Mouse (Mus musculus): Measurements from ENCODE around the gene Gpsm1.
"Not testable (repeated sequence)": the region's sequence is repeated elsewhere in the genome, so short reads cannot be mapped to it uniquely, and the experiment has no call there.

The Gpsm1 gene

DNA sequence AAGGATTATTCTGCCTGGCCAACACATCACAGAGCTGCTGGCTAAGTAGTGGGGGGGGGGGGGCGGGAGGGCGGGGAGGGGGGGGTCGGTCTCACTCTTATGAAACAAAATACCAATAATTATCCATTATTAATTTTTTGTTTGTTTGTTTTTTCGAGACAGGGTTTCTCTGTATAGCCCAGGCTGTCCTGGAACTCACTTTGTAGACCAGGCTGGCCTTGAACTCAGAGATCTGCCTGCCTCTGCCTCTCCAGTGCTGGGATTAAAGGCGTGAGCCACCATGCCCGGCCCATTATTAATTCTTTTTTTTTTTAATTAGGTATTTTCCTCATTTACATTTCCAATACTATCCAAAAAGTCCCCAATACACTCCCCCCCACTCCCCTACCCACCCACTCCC, 65.6 kb downstream of the Gpsm1 start:
- not testable (repeated sequence) for DNase-seq

DNA sequence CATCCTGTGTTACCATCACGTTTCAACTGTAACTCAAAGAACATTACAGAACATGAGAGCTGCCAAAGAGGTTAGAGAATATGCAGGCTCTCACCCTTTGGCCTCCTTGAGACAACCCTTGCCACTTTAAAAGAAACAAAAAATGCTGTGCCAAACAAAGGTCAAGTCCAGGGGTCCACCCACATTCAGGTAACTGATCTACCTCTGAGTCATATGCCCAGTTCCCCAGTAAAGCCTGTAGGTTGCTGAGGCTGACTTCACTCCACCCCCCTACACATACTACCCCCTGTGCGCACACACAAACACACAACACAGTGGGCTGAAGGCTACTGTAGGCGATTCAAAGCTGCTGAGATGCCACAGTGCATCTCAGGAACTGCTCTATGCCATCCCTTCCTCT, 72.4 kb downstream of the Gpsm1 start:
- DNase-seq, result no peak

DNA sequence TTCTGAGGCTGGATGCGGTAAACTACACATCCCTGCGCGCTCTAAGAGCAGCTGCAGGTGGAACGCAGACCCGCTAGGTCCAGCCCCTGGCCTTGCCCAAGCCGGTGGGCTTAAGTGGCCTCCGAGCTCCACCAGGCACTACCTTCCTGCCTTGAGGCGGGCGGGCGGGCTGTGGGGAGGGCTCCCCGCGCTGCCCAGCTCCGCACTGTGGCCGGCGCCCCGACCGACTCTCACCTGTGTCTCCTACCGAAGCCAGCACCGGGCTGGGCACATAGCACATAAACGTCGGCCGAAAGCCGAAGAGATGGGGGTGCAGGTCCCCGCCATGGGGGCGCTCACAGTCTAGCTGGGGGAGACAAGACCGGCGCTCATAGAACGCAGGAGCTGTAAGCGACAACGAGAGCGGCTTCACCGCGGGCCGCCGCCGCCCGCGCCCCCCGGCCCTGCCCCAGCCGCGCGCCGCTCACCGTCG, 73.4 kb downstream of the Gpsm1 start:
- peak; percentile 53 for DNase-seq

DNA sequence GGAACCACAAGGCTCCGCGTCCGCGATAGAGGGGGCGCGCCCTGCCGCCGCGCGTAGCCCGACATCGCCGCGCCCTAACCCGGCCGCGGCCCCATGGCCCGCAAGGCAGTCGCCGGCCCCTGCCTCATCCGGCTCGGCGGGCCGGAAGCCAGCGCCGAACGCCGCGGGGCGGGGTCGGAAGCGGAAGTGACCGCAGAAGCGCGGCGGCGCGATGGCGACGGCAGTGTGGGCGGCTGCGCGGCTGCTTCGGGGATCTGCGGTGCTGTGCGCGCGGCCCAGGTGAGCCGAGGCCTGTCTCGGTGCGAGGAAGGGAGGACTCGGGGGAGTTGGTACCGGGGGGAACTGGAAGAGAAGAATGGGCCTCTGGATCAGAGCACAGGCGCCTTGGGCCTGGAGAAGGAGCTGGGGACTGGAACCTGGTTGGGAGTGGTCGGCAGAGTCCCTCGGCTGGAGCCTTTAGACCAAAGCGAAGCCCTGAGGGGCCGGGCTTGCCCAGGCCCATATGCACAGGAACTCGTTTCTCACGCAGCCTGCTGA, 73.9 kb downstream of the Gpsm1 start, which contains the start of the genes Entr1 and Pmpca:
Gene Entr1, minus strand, starts transcription at position 163 of the 537 bp plus-strand sequence.
Gene Pmpca, plus strand, starts transcription at position 186 of the 537 bp plus-strand sequence.
- DNase-seq, result peak; percentile 80

DNA sequence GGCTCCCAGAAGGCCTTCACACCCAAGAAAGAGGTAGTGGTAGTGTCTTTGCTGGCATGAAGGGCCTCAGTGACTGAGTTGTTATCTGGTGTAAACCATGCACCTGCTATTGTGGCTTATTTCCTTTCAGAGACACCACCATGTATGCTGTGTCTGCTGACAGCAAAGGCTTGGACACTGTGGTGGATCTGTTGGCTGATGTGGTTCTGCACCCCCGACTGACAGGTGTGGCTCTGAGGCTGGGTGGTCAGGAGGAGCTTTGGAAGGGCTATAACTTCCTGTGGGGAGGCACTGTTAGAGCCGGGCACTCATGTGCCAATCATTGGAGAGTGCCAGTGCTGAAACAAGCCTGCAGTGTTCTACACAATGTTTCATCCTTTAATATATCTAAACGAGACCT, 75.6 kb downstream of the Gpsm1 start:
- DNase-seq, result no peak

DNA sequence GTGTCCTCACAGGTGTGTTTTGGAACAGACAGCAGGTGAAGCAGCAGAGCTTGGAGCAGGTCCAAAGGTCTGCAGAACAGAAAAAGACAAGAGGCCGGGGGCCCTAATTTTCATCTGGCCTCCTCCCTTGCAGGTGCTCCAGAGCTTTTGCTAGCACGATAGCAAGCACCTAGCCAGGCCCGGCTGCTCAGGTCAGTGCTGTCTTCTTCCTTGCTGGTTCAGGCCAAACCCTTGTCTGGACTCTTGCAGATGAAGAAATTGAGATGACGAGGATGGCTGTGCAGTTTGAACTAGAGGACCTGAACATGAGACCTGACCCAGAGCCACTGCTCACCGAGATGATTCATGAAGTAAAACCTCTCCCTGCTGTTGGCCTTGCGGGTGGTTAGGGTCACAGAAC, 76.3 kb downstream of the Gpsm1 start:
- no peak for DNase-seq
